Mouse (Mus musculus) kidney, adult 2 months (tissue): ENCODE measurements around the gene Hspb1. TPM values are rescaled to one million over a fixed set of nuclear protein-coding genes. Genes with fewer than 3 reads are reported as not detected.

ENCODE experiments used
- DNase-seq: peaks from one replicate; pipeline ENCODE4 v3.0.0; 2021
- H3K27ac ChIP-seq: fragments of 200-500 bp; 2 replicates; pipeline ENCODE4 v1.5.1; 2012; ENCODE audit warnings: low read depth, low read length, control low read depth, inconsistent platforms; ENCODE audit not compliant: insufficient read depth
- H3K27me3 ChIP-seq: fragments of 200-500 bp; replicated peaks from 2 replicates; pipeline ENCODE4 v1.6.1; 2012; ENCODE audit warnings: mild to moderate bottlenecking, moderate library complexity, low read length, inconsistent platforms; ENCODE audit not compliant: control insufficient read depth, insufficient read depth
- H3K36me3 ChIP-seq: fragments of 200-500 bp; 2 replicates; pipeline ENCODE4 v1.6.1; 2012; ENCODE audit warnings: mild to moderate bottlenecking, moderate library complexity, low read length, inconsistent platforms; ENCODE audit not compliant: control insufficient read depth, insufficient read depth
- H3K4me1 ChIP-seq: fragments of 200-500 bp; 2 replicates; pipeline ENCODE4 v1.6.1; 2011; ENCODE audit warnings: low read length; ENCODE audit not compliant: control insufficient read depth, insufficient read depth
- H3K4me3 ChIP-seq: fragments of 200-500 bp; 2 replicates; pipeline ENCODE4 v1.5.1; 2011; ENCODE audit warnings: mild to moderate bottlenecking, low read depth, low read length, control low read depth; ENCODE audit not compliant: insufficient read depth
- CTCF ChIP-seq: fragments of 200-500 bp; conservative IDR thresholded peaks from 2 replicates; pipeline ENCODE4 v1.5.1; 2011; ENCODE audit warnings: low read depth, mild to moderate bottlenecking, control low read depth, low read length, moderate library complexity, mixed read lengths; ENCODE audit not compliant: insufficient read depth, insufficient read length
- POLR2A ChIP-seq: fragments of 200-500 bp; IDR thresholded peaks from one replicate; pipeline ENCODE4 v1.6.1; 2011; ENCODE audit warnings: low read depth, low read length, control low read depth
- WGBS: fragments of 180-500 bp; shearing (Covaris S2); methylation state at CpG from one replicate; pipeline ENCODE4 v1.1.7; 2018; 5-methylcytosine and 5-hydroxymethylcytosine counted together
- polyA plus RNA-seq: library from polyadenylated mRNA; depleted of rRNA; stranded (reverse); fragments of >200 nt; gene quantifications from 2 replicates; pipeline ENCODE4 v1.2.3, GENCODE M21; 2012

The Hspb1 gene
- polyA plus RNA-seq, 1 experiment, result 77.8 TPM

GRCm38 (mm10) chr5:135884641-135885040, 3.1 kb upstream of the Hspb1 start:
- H3K27me3 ChIP-seq, result no peaks in the 10 kb centered on the region
- no peak overlapping the region for H3K4me3 ChIP-seq
- no peak overlapping the region for H3K27ac ChIP-seq
- TF ChIP-seq CTCF (no peak), POLR2A (no peak)
- WGBS, result 64% methylated on average over 6 of the region's 6 CpGs
- DNase-seq, result no peak
- no peaks in the 10 kb centered on the region for H3K36me3 ChIP-seq
- no peaks in the 10 kb centered on the region for H3K4me1 ChIP-seq

- H3K27me3 ChIP-seq, result no peaks in the 10 kb centered on the region
- H3K36me3 ChIP-seq, result no peaks in the 10 kb centered on the region
- H3K27ac ChIP-seq, result peak overlapping the region; percentile 15; the same call in 1 of the 2 replicates
- peak overlapping the region; percentile 63 for H3K4me3 ChIP-seq
- WGBS, result 5% methylated on average over 30 of the region's 30 CpGs
- TF ChIP-seq POLR2A, result no peak
- no peak for TF ChIP-seq CTCF
- H3K4me1 ChIP-seq, result no peaks in the 10 kb centered on the region
- DNase-seq, result peak; percentile 36
These were observed 891 bp downstream of the Hspb1 start for GRCm38 (mm10) chr5:135888405-135889215.

GRCm38 (mm10) chr5:135890323-135890722, 2.6 kb downstream of the Hspb1 start:
- DNase-seq, result no peak
- Histone ChIP-seq H3K4me1 (no peaks in the 10 kb centered on the region), H3K36me3 (no peaks in the 10 kb centered on the region), H3K27ac (no peak overlapping the region), H3K27me3 (no peaks in the 10 kb centered on the region), H3K4me3 (no peak overlapping the region)
- WGBS, result 55% methylated on average over 4 of the region's 4 CpGs
- TF ChIP-seq POLR2A, result no peak
- no peak for TF ChIP-seq CTCF

GRCm38 (mm10) chr5:135890920-135891319, 3.2 kb downstream of the Hspb1 start:
- no peak overlapping the region for H3K4me3 ChIP-seq
- no peaks in the 10 kb centered on the region for H3K36me3 ChIP-seq
- no peaks in the 10 kb centered on the region for H3K27me3 ChIP-seq
- H3K27ac ChIP-seq, result no peak overlapping the region
- WGBS, result 58% methylated on average over 3 of the region's 3 CpGs
- no peak for DNase-seq
- no peaks in the 10 kb centered on the region for H3K4me1 ChIP-seq
- TF ChIP-seq POLR2A, result no peak
- TF ChIP-seq CTCF, result no peak

- no peak for TF ChIP-seq CTCF
- TF ChIP-seq POLR2A, result no peak
- H3K4me1 ChIP-seq, result no peaks in the 10 kb centered on the region
- no peak for DNase-seq
- WGBS, result 51% methylated on average over 9 of the region's 9 CpGs
- no peak overlapping the region for H3K27ac ChIP-seq
- H3K36me3 ChIP-seq, result no peaks in the 10 kb centered on the region
- H3K4me3 ChIP-seq, result no peak overlapping the region
- no peaks in the 10 kb centered on the region for H3K27me3 ChIP-seq
These were observed 5.1 kb downstream of the Hspb1 start for GRCm38 (mm10) chr5:135892589-135893351.

GRCm38 (mm10) chr5:135894958-135895357, 7.2 kb downstream of the Hspb1 start:
- DNase-seq, result no peak
- TF ChIP-seq POLR2A, result no peak
- TF ChIP-seq CTCF, result no peak
- Histone ChIP-seq H3K4me3 (no peak overlapping the region), H3K4me1 (no peaks in the 10 kb centered on the region), H3K27me3 (no peaks in the 10 kb centered on the region), H3K27ac (no peak overlapping the region), H3K36me3 (no peaks in the 10 kb centered on the region)
- 72% methylated on average over 6 of the region's 6 CpGs for WGBS

- no peaks in the 10 kb centered on the region for H3K4me1 ChIP-seq
- no peak overlapping the region for H3K4me3 ChIP-seq
- no peaks in the 10 kb centered on the region for H3K36me3 ChIP-seq
- TF ChIP-seq CTCF (0 out of 2 replicates have a peak, but pooled peaks have one; percentile 30), POLR2A (no peak)
- 14% methylated on average over 3 of the region's 3 CpGs for WGBS
- H3K27me3 ChIP-seq, result no peaks in the 10 kb centered on the region
- no peak overlapping the region for H3K27ac ChIP-seq
- DNase-seq, result peak; percentile 42
These were observed 10.3 kb downstream of the Hspb1 start for GRCm38 (mm10) chr5:135898028-135898427.
